Mouse (Mus musculus) heart, embryonic 14.5 days (tissue): Measurements from ENCODE around the gene Bmp7. TPM values are rescaled to one million over a fixed set of nuclear protein-coding genes. Genes with fewer than 3 reads are reported as not detected.
A peak's percentile ranks its signal among the peaks of the same experiment; 100 is the strongest.

Experiments
- ATAC-seq: fragments of 200-750 bp; cut with Nextera tagmentation; 2 replicates; pipeline ENCODE4 v1.8.0; 2017; ENCODE audit warnings: low read depth, moderate TSS enrichment; ENCODE audit not compliant: insufficient number of reproducible peaks, insufficient read depth, low FRiP score
- H3K27ac ChIP-seq, 2 experiments: fragments of 200-500 bp in 1 of 2; fragments of 300-500 bp in 1 of 2; sonication (generic) in 1 of 2; replicated peaks in 1 of 2; 2 replicates each; pipeline ENCODE4 v1.5.1; 2012 to 2014; ENCODE audit warnings: low read depth in 2 of 2, low read length in 2 of 2, control low read depth in 1 of 2, mild to moderate bottlenecking in 1 of 2, mixed read lengths in 1 of 2; ENCODE audit not compliant: control insufficient read depth in 1 of 2, insufficient read depth in 1 of 2
- H3K27me3 ChIP-seq: fragments of 300-500 bp; sonication (generic); 2 replicates; pipeline ENCODE4 v1.6.1; 2014; ENCODE audit warnings: mild to moderate bottlenecking, low read length, control low read depth; ENCODE audit not compliant: control insufficient read depth, insufficient read depth
- H3K36me3 ChIP-seq: fragments of 300-500 bp; sonication (generic); 2 replicates; pipeline ENCODE4 v1.6.1; 2014; ENCODE audit warnings: mild to moderate bottlenecking, control low read depth, low read length, mixed read lengths; ENCODE audit not compliant: control insufficient read depth, insufficient read depth
- H3K4me1 ChIP-seq, 2 experiments: fragments of 200-500 bp in 1 of 2; fragments of 300-500 bp in 1 of 2; sonication (generic) in 1 of 2; 2 replicates each; pipeline ENCODE4 v1.6.1; 2012 to 2014; ENCODE audit warnings: low read length in 2 of 2, control low read depth in 1 of 2, mixed read lengths in 1 of 2; ENCODE audit not compliant: control insufficient read depth in 2 of 2, insufficient read depth in 2 of 2
- H3K4me2 ChIP-seq: fragments of 300-500 bp; sonication (generic); 2 replicates; pipeline ENCODE4 v1.6.1; 2014; ENCODE audit warnings: mild to moderate bottlenecking, low read length
- H3K4me3 ChIP-seq, 2 experiments: fragments of 200-500 bp in 1 of 2; fragments of 300-500 bp in 1 of 2; sonication (generic) in 1 of 2; 2 replicates each; pipeline ENCODE4 v1.5.1; 2012 to 2014; ENCODE audit warnings: low read length in 2 of 2, mild to moderate bottlenecking in 2 of 2, control low read depth in 1 of 2, low read depth in 1 of 2, moderate library complexity in 1 of 2; ENCODE audit not compliant: control insufficient read depth in 1 of 2, insufficient read depth in 1 of 2
- H3K9ac ChIP-seq: fragments of 300-500 bp; sonication (generic); 2 replicates; pipeline ENCODE4 v1.6.1; 2014; ENCODE audit warnings: mild to moderate bottlenecking, low read length
- H3K9me3 ChIP-seq: fragments of 300-500 bp; sonication (generic); 2 replicates; pipeline ENCODE4 v1.6.1; 2016; ENCODE audit warnings: low read length, control low read depth; ENCODE audit not compliant: control insufficient read depth
- WGBS: fragments of 180-500 bp; shearing (Covaris S2); extraction: QIAGEN DNeasy Blood & Tissue Kit; methylation state at CpG from one replicate; pipeline ENCODE4 v1.1.7; 2014; 5-methylcytosine and 5-hydroxymethylcytosine counted together
- polyA plus RNA-seq: library from polyadenylated mRNA; unstranded; fragments of >200 nt; fragmentation: Nextera tagmentation; extraction: Ambion mirVana; gene quantifications from 2 replicates; pipeline ENCODE4 v1.2.1, GENCODE M21; 2014

Gene Bmp7
- polyA plus RNA-seq, 1 experiment from 2014 or later, result 50.5 TPM

GRCm38 (mm10) chr2:172934891-172935740 is 5.0 kb downstream of the Bmp7 start:
- peaks cover 26% of the 10 kb centered on the region for H3K27me3 ChIP-seq
- WGBS, result 4% methylated on average over 30 of the region's 30 CpGs
- no peak for ATAC-seq
- H3K9me3 ChIP-seq, result no peaks in the 10 kb centered on the region
- H3K36me3 ChIP-seq, result peaks cover 11% of the 10 kb centered on the region; the same call in 1 of the 2 replicates
- peaks cover 31 to 63% of the 10 kb centered on the region in 2 experiments for H3K4me1 ChIP-seq
- H3K27ac ChIP-seq, result peak overlapping the region; percentile 93 to 94
- H3K4me2 ChIP-seq, result peak overlapping the region; percentile 88
- peak overlapping the region; percentile 20 to 23 for H3K4me3 ChIP-seq
- peak overlapping the region; percentile 91 for H3K9ac ChIP-seq

- Histone ChIP-seq H3K27ac (peak overlapping the region; percentile 93 to 94), H3K27me3 (peaks cover 19% of the 10 kb centered on the region; the same call in 1 of the 2 replicates), H3K9ac (peak overlapping the region; percentile 91), H3K9me3 (no peaks in the 10 kb centered on the region), H3K4me1 (peaks cover 38 to 70% of the 10 kb centered on the region in 2 experiments), H3K36me3 (peaks cover 11% of the 10 kb centered on the region; the same call in 1 of the 2 replicates), H3K4me2 (peak overlapping the region; percentile 88), H3K4me3 (peak overlapping the region; percentile 8 to 23)
- WGBS, result 7% methylated on average over 8 of the region's 8 CpGs
- no peak for ATAC-seq
These were observed 5.7 kb downstream of the Bmp7 start for GRCm38 (mm10) chr2:172934420-172934788.

- peak overlapping the region; percentile 93 to 94 for H3K27ac ChIP-seq
- 3% methylated on average over 34 of the region's 34 CpGs for WGBS
These were observed 6.3 kb downstream of the Bmp7 start for GRCm38 (mm10) chr2:172933631-172934419.

GRCm38 (mm10) chr2:172931137-172931898 is 8.8 kb downstream of the Bmp7 start:
- Histone ChIP-seq H3K27me3 (no peaks in the 10 kb centered on the region; the same call in 1 of the 2 replicates), H3K27ac (peak overlapping the region; percentile 49 to 79), H3K9ac (no peak overlapping the region), H3K36me3 (peaks cover 11% of the 10 kb centered on the region; the same call in 1 of the 2 replicates), H3K4me2 (no peak overlapping the region), H3K9me3 (no peaks in the 10 kb centered on the region), H3K4me1 (peaks cover 46 to 83% of the 10 kb centered on the region in 2 experiments), H3K4me3 (no peak overlapping the region)
- 71% methylated on average over 17 of the region's 17 CpGs for WGBS
- ATAC-seq, result no peak

More at GRCm38 (mm10) chr2:172933631-172934419, 6.3 kb downstream of the Bmp7 start:
- Histone ChIP-seq H3K27me3 (peaks cover 15% of the 10 kb centered on the region; the same call in 1 of the 2 replicates), H3K4me1 (peaks cover 41 to 76% of the 10 kb centered on the region in 2 experiments), H3K4me3 (peak overlapping the region; percentile 8 to 23), H3K9me3 (no peaks in the 10 kb centered on the region), H3K36me3 (peaks cover 11% of the 10 kb centered on the region; the same call in 1 of the 2 replicates), H3K4me2 (peak overlapping the region; percentile 88), H3K9ac (peak overlapping the region; percentile 91)
- ATAC-seq, result peak; percentile 27

- Histone ChIP-seq H3K9me3 (no peaks in the 10 kb centered on the region), H3K9ac (peak overlapping the region; percentile 25), H3K36me3 (peaks cover 11% of the 10 kb centered on the region; the same call in 1 of the 2 replicates), H3K4me3 (no peak overlapping the region), H3K27ac (peak overlapping the region; percentile 49 to 79), H3K4me2 (peak overlapping the region; percentile 2; the same call in 1 of the 2 replicates), H3K4me1 (peaks cover 49 to 82% of the 10 kb centered on the region in 2 experiments), H3K27me3 (no peaks in the 10 kb centered on the region)
- WGBS, result 48% methylated on average over 14 of the region's 14 CpGs
- ATAC-seq, result no peak
These were observed 10.2 kb downstream of the Bmp7 start for GRCm38 (mm10) chr2:172929905-172930436.

- peaks cover 48 to 81% of the 10 kb centered on the region in 2 experiments for H3K4me1 ChIP-seq
- H3K27ac ChIP-seq, result no peak overlapping the region
- H3K36me3 ChIP-seq, result peaks cover 8% of the 10 kb centered on the region; the same call in 1 of the 2 replicates
- no peak overlapping the region for H3K4me2 ChIP-seq
- WGBS, result 38% methylated on average over 5 of the region's 5 CpGs
- H3K9ac ChIP-seq, result no peak overlapping the region
- no peaks in the 10 kb centered on the region for H3K27me3 ChIP-seq
- no peak overlapping the region for H3K4me3 ChIP-seq
- no peaks in the 10 kb centered on the region for H3K9me3 ChIP-seq
- no peak for ATAC-seq
These were observed 12.5 kb downstream of the Bmp7 start for GRCm38 (mm10) chr2:172927643-172928042.
